Mouse (Mus musculus) heart, embryonic 14.5 days (tissue): ENCODE data around the gene Spem1. TPM values are rescaled to one million over a fixed set of nuclear protein-coding genes. Genes with fewer than 3 reads are reported as not detected.

ENCODE experiments used
- ATAC-seq: fragments of 200-750 bp; cut with Nextera tagmentation; 2 replicates; pipeline ENCODE4 v1.8.0; 2017; ENCODE audit warnings: low read depth, moderate TSS enrichment; ENCODE audit not compliant: insufficient number of reproducible peaks, insufficient read depth, low FRiP score
- H3K27ac ChIP-seq, 2 experiments: fragments of 200-500 bp in 1 of 2; fragments of 300-500 bp in 1 of 2; sonication (generic) in 1 of 2; replicated peaks in 1 of 2; 2 replicates each; pipeline ENCODE4 v1.5.1; 2012 to 2014; ENCODE audit warnings: low read depth in 2 of 2, low read length in 2 of 2, control low read depth in 1 of 2, mild to moderate bottlenecking in 1 of 2, mixed read lengths in 1 of 2; ENCODE audit not compliant: control insufficient read depth in 1 of 2, insufficient read depth in 1 of 2
- H3K27me3 ChIP-seq: fragments of 300-500 bp; sonication (generic); 2 replicates; pipeline ENCODE4 v1.6.1; 2014; ENCODE audit warnings: mild to moderate bottlenecking, low read length, control low read depth; ENCODE audit not compliant: control insufficient read depth, insufficient read depth
- H3K36me3 ChIP-seq: fragments of 300-500 bp; sonication (generic); 2 replicates; pipeline ENCODE4 v1.6.1; 2014; ENCODE audit warnings: mild to moderate bottlenecking, control low read depth, low read length, mixed read lengths; ENCODE audit not compliant: control insufficient read depth, insufficient read depth
- H3K4me1 ChIP-seq, 2 experiments: fragments of 200-500 bp in 1 of 2; fragments of 300-500 bp in 1 of 2; sonication (generic) in 1 of 2; 2 replicates each; pipeline ENCODE4 v1.6.1; 2012 to 2014; ENCODE audit warnings: low read length in 2 of 2, control low read depth in 1 of 2, mixed read lengths in 1 of 2; ENCODE audit not compliant: control insufficient read depth in 2 of 2, insufficient read depth in 2 of 2
- H3K4me2 ChIP-seq: fragments of 300-500 bp; sonication (generic); 2 replicates; pipeline ENCODE4 v1.6.1; 2014; ENCODE audit warnings: mild to moderate bottlenecking, low read length
- H3K4me3 ChIP-seq, 2 experiments: fragments of 200-500 bp in 1 of 2; fragments of 300-500 bp in 1 of 2; sonication (generic) in 1 of 2; 2 replicates each; pipeline ENCODE4 v1.5.1; 2012 to 2014; ENCODE audit warnings: low read length in 2 of 2, mild to moderate bottlenecking in 2 of 2, control low read depth in 1 of 2, low read depth in 1 of 2, moderate library complexity in 1 of 2; ENCODE audit not compliant: control insufficient read depth in 1 of 2, insufficient read depth in 1 of 2
- H3K9ac ChIP-seq: fragments of 300-500 bp; sonication (generic); 2 replicates; pipeline ENCODE4 v1.6.1; 2014; ENCODE audit warnings: mild to moderate bottlenecking, low read length
- H3K9me3 ChIP-seq: fragments of 300-500 bp; sonication (generic); 2 replicates; pipeline ENCODE4 v1.6.1; 2016; ENCODE audit warnings: low read length, control low read depth; ENCODE audit not compliant: control insufficient read depth
- WGBS: fragments of 180-500 bp; shearing (Covaris S2); extraction: QIAGEN DNeasy Blood & Tissue Kit; methylation state at CpG from one replicate; pipeline ENCODE4 v1.1.7; 2014; 5-methylcytosine and 5-hydroxymethylcytosine counted together
- polyA plus RNA-seq: library from polyadenylated mRNA; unstranded; fragments of >200 nt; fragmentation: Nextera tagmentation; extraction: Ambion mirVana; gene quantifications from 2 replicates; pipeline ENCODE4 v1.2.1, GENCODE M21; 2014

Spem1 gene
- polyA plus RNA-seq, 1 experiment from 2014 or later = not detected

DNA sequence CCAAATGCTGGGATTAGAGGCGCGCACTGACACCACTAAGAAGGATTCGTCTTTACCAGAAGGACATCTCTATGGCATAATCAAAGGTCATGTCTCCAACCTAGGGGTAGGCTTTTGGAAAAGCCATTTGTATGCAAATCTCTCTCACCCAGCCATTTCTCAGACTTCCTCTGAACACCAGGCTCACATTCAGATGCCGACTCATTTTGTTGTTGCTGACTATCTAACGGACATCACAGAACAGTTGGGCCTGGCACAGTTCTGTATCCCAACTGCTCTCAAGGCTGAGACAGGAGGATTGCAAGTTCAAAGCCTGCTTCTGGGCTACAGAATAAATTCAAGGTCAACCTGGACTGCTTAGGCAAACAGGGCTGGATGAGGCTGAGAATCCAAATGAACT is 34.7 kb downstream of the Spem1 start:
- Histone ChIP-seq H3K4me1 (peaks cover 7% of the 10 kb centered on the region in 2 experiments; a peak in 2 of 4 replicates), H3K4me3 (no peak overlapping the region), H3K27ac (no peak overlapping the region), H3K36me3 (no peaks in the 10 kb centered on the region), H3K27me3 (no peaks in the 10 kb centered on the region), H3K4me2 (no peak overlapping the region), H3K9me3 (no peaks in the 10 kb centered on the region), H3K9ac (no peak overlapping the region)
- 86% methylated on average over 5 of the region's 5 CpGs for WGBS
- ATAC-seq = no peak

DNA sequence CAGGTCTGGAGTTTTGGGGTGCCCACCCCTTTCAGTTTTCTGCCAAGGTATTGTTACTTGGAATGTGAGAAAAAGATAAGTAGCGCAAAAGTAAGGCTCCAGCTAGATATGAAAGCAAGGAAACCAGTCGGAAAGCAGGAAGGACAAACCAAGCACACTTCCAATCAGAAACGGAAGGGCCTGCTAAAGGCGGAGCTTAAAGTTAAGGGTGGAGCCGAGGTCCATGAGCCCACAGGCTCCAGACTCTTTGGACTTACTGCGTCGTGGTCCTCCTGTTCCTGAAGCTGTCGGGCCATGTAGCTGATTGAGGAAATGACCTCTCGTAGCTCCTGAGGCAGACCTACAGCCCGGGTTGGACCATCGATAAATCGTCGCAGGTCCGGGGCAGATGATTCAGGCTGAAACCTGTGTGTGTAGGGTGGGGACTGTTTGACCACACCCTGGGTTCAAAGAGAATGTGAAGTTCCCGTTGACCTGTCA is 37.1 kb downstream of the Spem1 start:
- Histone ChIP-seq H3K27ac (no peak overlapping the region), H3K36me3 (no peaks in the 10 kb centered on the region), H3K4me3 (peak overlapping the region; percentile 9 to 20; a peak in 3 of 4 replicates), H3K9me3 (no peaks in the 10 kb centered on the region), H3K4me1 (peaks cover 5 to 7% of the 10 kb centered on the region in 2 experiments; a peak in 2 of 4 replicates), H3K4me2 (peak overlapping the region; percentile 54), H3K27me3 (no peaks in the 10 kb centered on the region), H3K9ac (no peak overlapping the region)
- no peak; the same call in 1 of the 2 replicates for ATAC-seq
- WGBS = 17% methylated on average over 15 of the region's 15 CpGs

DNA sequence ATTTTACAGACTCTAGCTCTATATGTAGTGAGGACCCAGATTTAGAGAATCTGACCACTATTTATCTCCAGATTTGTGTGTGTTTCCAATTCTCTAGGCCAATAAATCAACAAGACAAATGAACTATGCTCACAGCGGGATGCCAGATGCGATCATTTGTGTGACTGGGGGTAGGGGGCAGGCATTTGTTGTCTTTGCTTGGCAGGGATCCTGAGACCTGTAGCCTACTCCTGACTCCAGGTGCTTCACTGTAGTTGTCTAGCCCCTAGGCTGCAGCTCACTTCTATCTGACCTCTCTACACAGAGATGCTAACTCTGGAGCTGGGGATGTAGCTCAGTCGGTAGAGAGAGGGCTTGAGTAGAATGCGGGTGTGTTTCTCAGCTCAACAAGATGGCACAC is 40.2 kb downstream of the Spem1 start:
- no peak for ATAC-seq
- peaks cover 11 to 19% of the 10 kb centered on the region in 2 experiments for H3K4me1 ChIP-seq
- 36% methylated on average over 4 of the region's 4 CpGs for WGBS
- no peak overlapping the region for H3K4me3 ChIP-seq
- no peak overlapping the region for H3K4me2 ChIP-seq
- no peaks in the 10 kb centered on the region for H3K9me3 ChIP-seq
- peaks cover 6% of the 10 kb centered on the region for H3K36me3 ChIP-seq
- no peak overlapping the region for H3K27ac ChIP-seq
- no peaks in the 10 kb centered on the region for H3K27me3 ChIP-seq
- no peak overlapping the region for H3K9ac ChIP-seq

DNA sequence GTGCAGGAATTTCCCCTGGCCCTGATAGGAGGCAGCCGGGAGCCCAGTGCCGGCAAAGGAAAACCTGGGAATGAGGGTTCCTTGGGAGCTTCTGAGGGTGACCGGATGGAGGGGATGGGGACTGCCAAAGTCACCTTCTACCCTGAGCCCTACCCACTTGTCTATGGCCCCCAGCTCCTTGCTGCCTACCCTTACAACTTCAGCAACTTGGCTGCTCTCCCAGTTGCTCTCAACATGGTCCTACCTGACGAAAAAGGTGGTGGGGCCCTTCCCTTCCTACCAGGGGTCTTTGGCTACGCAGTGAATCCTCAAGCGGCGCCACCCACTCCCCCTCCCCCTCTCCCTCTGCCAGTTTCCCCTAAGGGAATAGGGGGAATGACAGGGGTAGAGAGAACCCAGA is 43.0 kb downstream of the Spem1 start:
- H3K36me3 ChIP-seq = peaks cover 20% of the 10 kb centered on the region
- H3K4me1 ChIP-seq = peaks cover 8 to 13% of the 10 kb centered on the region in 2 experiments
- H3K4me2 ChIP-seq = 0 out of 2 replicates have a peak overlapping the region, but pooled peaks have one; percentile 5
- no peak overlapping the region for H3K9ac ChIP-seq
- WGBS = 43% methylated on average over 7 of the region's 7 CpGs
- H3K4me3 ChIP-seq = no peak overlapping the region
- no peak for ATAC-seq
- no peaks in the 10 kb centered on the region for H3K27me3 ChIP-seq
- no peaks in the 10 kb centered on the region for H3K9me3 ChIP-seq
- no peak overlapping the region for H3K27ac ChIP-seq

DNA sequence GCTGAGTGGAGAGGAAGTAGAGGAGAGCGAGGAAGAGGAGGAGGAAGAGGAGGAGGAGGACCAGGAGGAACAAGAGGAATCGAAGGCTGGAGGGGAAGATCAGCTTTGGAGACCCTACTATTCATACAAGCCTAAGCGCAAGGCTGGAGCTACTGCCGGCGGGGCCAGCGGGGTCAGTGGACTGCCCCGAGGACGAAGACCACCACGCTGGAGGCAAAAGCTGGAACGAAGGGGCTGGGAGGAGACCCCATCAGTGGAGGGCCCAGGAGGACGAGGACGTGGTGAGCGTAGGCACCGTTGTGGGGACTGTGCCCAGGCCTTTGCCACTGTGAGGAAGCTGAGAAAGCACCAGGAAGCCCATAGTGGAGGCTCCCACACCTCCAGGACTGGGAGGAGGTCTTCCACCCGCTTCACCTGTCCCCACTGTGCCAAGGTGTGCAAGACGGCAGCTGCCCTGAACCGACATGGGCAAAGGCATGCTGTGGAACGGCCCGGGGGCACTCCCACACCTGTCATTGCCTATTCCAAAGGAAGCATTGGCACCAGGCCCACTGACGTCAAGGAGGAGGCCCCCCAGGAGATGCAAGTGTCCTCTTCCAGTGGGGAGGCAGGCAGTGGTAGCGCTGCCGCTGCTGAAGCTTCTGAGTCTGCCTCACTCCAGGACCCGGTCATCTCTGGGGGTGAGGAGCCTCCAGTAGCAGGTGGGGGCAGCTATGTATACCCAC is 43.6 kb downstream of the Spem1 start:
- H3K9ac ChIP-seq = 0 out of 2 replicates have a peak overlapping the region, but pooled peaks have one; percentile 25
- no peak overlapping the region for H3K4me3 ChIP-seq
- H3K27me3 ChIP-seq = no peaks in the 10 kb centered on the region
- no peak for ATAC-seq
- WGBS = 60% methylated on average over 23 of the region's 23 CpGs
- no peak overlapping the region for H3K27ac ChIP-seq
- peaks cover 20% of the 10 kb centered on the region for H3K36me3 ChIP-seq
- peak overlapping the region; percentile 5; the same call in 1 of the 2 replicates for H3K4me2 ChIP-seq
- H3K9me3 ChIP-seq = no peaks in the 10 kb centered on the region
- H3K4me1 ChIP-seq = peaks cover 8 to 13% of the 10 kb centered on the region in 2 experiments

DNA sequence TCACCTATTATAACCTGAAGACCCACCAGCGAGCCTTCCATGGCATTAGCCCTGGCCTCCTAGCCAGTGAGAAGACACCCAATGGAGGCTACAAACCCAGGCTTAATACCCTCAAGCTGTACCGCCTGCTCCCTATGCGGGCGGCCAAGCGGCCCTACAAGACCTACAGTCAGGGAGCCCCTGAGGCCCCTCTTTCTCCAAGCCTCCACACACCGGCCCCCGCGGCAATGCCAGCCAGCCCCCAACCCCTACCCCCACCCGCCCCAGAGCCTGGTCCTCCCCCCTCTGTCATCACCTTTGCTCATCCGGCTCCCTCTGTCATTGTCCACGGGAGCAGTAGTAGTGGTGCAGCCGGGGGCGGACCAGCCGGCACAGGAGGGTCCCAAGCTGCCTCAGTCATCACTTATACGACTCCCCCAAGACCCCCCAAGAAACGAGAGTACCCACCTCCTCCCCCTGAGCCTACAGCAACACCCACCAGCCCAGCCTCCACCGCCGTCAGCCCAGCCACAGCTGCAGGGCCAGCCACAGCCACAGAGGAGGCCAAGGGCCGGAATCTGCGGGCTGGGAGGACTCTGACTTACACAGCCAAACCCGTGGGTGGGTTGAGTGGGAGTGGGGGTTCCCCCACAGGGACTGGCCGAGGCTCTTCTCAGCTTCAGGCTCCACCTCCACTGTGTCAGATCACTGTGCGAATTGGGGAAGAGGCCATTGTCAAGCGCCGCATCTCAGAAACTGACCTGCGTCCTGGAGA is 44.3 kb downstream of the Spem1 start:
- ATAC-seq = no peak
- WGBS = 64% methylated on average over 25 of the region's 26 CpGs
- no peaks in the 10 kb centered on the region for H3K27me3 ChIP-seq
- no peak overlapping the region for H3K4me3 ChIP-seq
- H3K36me3 ChIP-seq = peaks cover 20% of the 10 kb centered on the region
- H3K9me3 ChIP-seq = no peaks in the 10 kb centered on the region
- peaks cover 8 to 13% of the 10 kb centered on the region in 2 experiments for H3K4me1 ChIP-seq
- H3K27ac ChIP-seq = no peak overlapping the region
- no peak overlapping the region for H3K9ac ChIP-seq
- H3K4me2 ChIP-seq = no peak overlapping the region

DNA sequence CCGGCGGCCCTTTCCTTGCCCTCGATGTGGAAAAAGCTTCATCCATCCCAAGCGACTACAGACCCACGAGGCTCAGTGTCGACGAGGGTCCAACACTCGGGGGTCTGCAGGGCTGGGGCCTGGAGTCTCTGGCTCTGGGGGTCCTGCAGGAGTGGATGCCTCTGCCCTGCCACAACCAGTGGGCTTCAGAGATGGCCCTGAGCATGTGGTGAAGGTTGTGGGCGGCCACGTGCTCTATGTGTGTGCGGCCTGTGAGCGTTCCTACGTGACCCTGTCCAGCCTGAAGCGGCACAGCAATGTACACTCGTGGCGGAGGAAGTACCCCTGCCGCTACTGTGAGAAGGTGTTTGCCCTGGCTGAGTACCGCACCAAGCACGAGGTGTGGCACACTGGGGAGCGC is 45.5 kb downstream of the Spem1 start:
- 82% methylated on average over 20 of the region's 20 CpGs for WGBS

More for the DNA sequence above, 45.5 kb downstream of the Spem1 start:
- H3K36me3 ChIP-seq = peaks cover 20% of the 10 kb centered on the region
- H3K9me3 ChIP-seq = no peaks in the 10 kb centered on the region
- H3K4me3 ChIP-seq = no peak overlapping the region
- no peaks in the 10 kb centered on the region for H3K27me3 ChIP-seq
- H3K27ac ChIP-seq = no peak overlapping the region
- no peak overlapping the region for H3K4me2 ChIP-seq
- no peak overlapping the region for H3K9ac ChIP-seq
- ATAC-seq = no peak
- peaks cover 8 to 13% of the 10 kb centered on the region in 2 experiments for H3K4me1 ChIP-seq
